Mouse (Mus musculus): ENCODE measurements at regions not wholly inside any gene's neighbourhood (a gene's known extent, or its start where the extent isn't known, plus 50 kb on each side); places are given as distances from the start of the nearest gene placed in this dataset.

GRCm38 (mm10) chr13:58465206-58466104, 62.3 kb upstream of the Hnrnpk start:
- TF ChIP-seq GATA4 (IDR thresholded peaks at IDR 0.05; ENCODE audit: insufficient replicate concordance, low read length), result no peak
